Mouse (Mus musculus): ENCODE data around the gene Cox8b. TPM values are rescaled to one million over a fixed set of nuclear protein-coding genes. Genes with fewer than 3 reads are reported as not detected.

Gene Cox8b
- 111 and 188 TPM in 2 replicates for polyA plus RNA-seq (2012; rRNA removed)

GRCm38 (mm10) chr7:140900220-140900619, at the start of gene Cox8b:
Gene Cox8b (minus strand): TSS chr7:140900446.
- WGBS, result 58% methylated on average over 10 of the region's 10 CpGs
- peaks cover 2% of the 10 kb centered on the region; the same call in 1 of the 2 replicates for H3K4me1 ChIP-seq (ENCODE audit: control insufficient read depth, insufficient read depth, low read length)
- no peak for DNase-seq
- no peaks in the 10 kb centered on the region for H3K27me3 ChIP-seq (replicated peaks; ENCODE audit: control insufficient read depth, insufficient read depth, low read length)
- H3K4me3 ChIP-seq (ENCODE audit: insufficient read depth, low read depth, low read length), result no peak within 1 kb of the TSS
- TF ChIP-seq POLR2A (IDR thresholded peaks at IDR 0.05; ENCODE audit: low read depth, low read length) (no peak), CTCF (conservative IDR thresholded peaks at IDR 0.05; ENCODE audit: insufficient read depth, insufficient read length, low read depth, low read length) (no peak)
- H3K36me3 ChIP-seq (ENCODE audit: control insufficient read depth, insufficient read depth, low read length), result no peaks in the 10 kb centered on the region
- H3K27ac ChIP-seq (ENCODE audit: insufficient read depth, low read depth, low read length), result no peak within 1 kb of the TSS

DNA sequence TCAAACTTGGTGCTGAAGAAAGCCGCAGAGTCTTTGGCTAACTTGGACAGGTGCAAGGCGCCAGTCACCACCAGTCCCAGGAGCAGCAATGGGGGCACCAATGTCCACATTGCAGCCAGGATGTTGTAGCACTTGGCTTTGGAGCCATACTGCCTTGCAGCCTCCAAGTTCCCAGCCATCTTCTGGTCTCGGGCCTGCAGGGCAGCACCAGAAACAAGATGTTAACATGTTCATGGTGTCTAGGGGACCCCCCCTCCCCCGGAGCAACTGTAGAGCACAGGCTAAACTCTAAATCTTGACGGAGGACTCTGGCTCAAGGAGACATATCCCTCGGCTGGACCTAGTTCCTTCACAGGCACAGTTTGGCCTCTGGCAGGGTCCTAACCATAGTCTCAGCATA, 49.0 kb upstream of the Cox8b start:
- TF ChIP-seq CTCF (conservative IDR thresholded peaks at IDR 0.05; ENCODE audit: insufficient read depth, insufficient read length, low read depth, low read length) (no peak), POLR2A (IDR thresholded peaks at IDR 0.05; ENCODE audit: low read depth, low read length) (no peak)
- Histone ChIP-seq H3K27me3 (replicated peaks; ENCODE audit: control insufficient read depth, insufficient read depth, low read length) (no peaks in the 10 kb centered on the region), H3K4me1 (ENCODE audit: control insufficient read depth, insufficient read depth, low read length) (no peaks in the 10 kb centered on the region), H3K36me3 (ENCODE audit: control insufficient read depth, insufficient read depth, low read length) (no peaks in the 10 kb centered on the region), H3K4me3 (ENCODE audit: insufficient read depth, low read depth, low read length) (no peak overlapping the region), H3K27ac (ENCODE audit: insufficient read depth, low read depth, low read length) (no peak overlapping the region)
- WGBS, result 92% methylated on average over 6 of the region's 6 CpGs
- DNase-seq, result no peak

GRCm38 (mm10) chr7:140948161-140948560, 47.9 kb upstream of the Cox8b start:
- TF ChIP-seq CTCF (conservative IDR thresholded peaks at IDR 0.05; ENCODE audit: insufficient read depth, insufficient read length, low read depth, low read length) (no peak), POLR2A (IDR thresholded peaks at IDR 0.05; ENCODE audit: low read depth, low read length) (no peak)
- Histone ChIP-seq H3K4me1 (ENCODE audit: control insufficient read depth, insufficient read depth, low read length) (no peaks in the 10 kb centered on the region), H3K36me3 (ENCODE audit: control insufficient read depth, insufficient read depth, low read length) (no peaks in the 10 kb centered on the region), H3K4me3 (ENCODE audit: insufficient read depth, low read depth, low read length) (no peak overlapping the region), H3K27ac (ENCODE audit: insufficient read depth, low read depth, low read length) (no peak overlapping the region), H3K27me3 (replicated peaks; ENCODE audit: control insufficient read depth, insufficient read depth, low read length) (no peaks in the 10 kb centered on the region)
- 62% methylated on average over 8 of the region's 8 CpGs for WGBS
- peak; percentile 46 for DNase-seq

GRCm38 (mm10) chr7:140946980-140947379, 46.7 kb upstream of the Cox8b start:
- no peaks in the 10 kb centered on the region; the same call in 1 of the 2 replicates for H3K4me1 ChIP-seq (ENCODE audit: control insufficient read depth, insufficient read depth, low read length)
- peak overlapping the region; percentile 4 for H3K27ac ChIP-seq (ENCODE audit: insufficient read depth, low read depth, low read length)
- TF ChIP-seq CTCF (conservative IDR thresholded peaks at IDR 0.05; ENCODE audit: insufficient read depth, insufficient read length, low read depth, low read length) (no peak), POLR2A (IDR thresholded peaks at IDR 0.05; ENCODE audit: low read depth, low read length) (no peak)
- no peaks in the 10 kb centered on the region for H3K36me3 ChIP-seq (ENCODE audit: control insufficient read depth, insufficient read depth, low read length)
- H3K4me3 ChIP-seq (ENCODE audit: insufficient read depth, low read depth, low read length), result no peak overlapping the region
- no peak for DNase-seq
- H3K27me3 ChIP-seq (replicated peaks; ENCODE audit: control insufficient read depth, insufficient read depth, low read length), result no peaks in the 10 kb centered on the region
- 68% methylated on average over 7 of the region's 7 CpGs for WGBS

DNA sequence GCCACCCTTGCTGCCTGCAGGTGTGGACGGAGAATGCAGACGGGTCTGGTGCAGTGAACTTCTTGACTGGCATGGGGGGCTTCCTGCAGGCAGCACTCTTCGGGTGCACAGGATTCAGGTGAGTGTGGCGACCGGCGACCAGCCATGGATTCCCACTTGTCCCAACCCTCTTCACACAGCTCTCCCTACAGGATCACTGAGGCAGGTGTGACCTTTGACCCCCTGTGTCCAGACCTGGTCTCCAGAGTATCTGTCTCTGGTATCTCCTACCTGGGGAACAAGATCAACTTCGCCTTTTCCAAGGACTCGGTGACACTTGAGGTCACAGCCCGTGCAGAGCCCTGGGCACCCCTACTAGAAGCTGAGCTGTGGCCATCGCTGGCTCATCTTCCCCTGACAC, 46.1 kb upstream of the Cox8b start:
- Histone ChIP-seq H3K27ac (ENCODE audit: insufficient read depth, low read depth, low read length) (no peak overlapping the region; the same call in 1 of the 2 replicates), H3K36me3 (ENCODE audit: control insufficient read depth, insufficient read depth, low read length) (no peaks in the 10 kb centered on the region), H3K4me1 (ENCODE audit: control insufficient read depth, insufficient read depth, low read length) (no peaks in the 10 kb centered on the region; the same call in 1 of the 2 replicates), H3K4me3 (ENCODE audit: insufficient read depth, low read depth, low read length) (no peak overlapping the region), H3K27me3 (replicated peaks; ENCODE audit: control insufficient read depth, insufficient read depth, low read length) (no peaks in the 10 kb centered on the region)
- WGBS, result 90% methylated on average over 10 of the region's 10 CpGs
- no peak for DNase-seq
- TF ChIP-seq POLR2A (IDR thresholded peaks at IDR 0.05; ENCODE audit: low read depth, low read length), result no peak
- TF ChIP-seq CTCF (conservative IDR thresholded peaks at IDR 0.05; ENCODE audit: insufficient read depth, insufficient read length, low read depth, low read length), result no peak

DNA sequence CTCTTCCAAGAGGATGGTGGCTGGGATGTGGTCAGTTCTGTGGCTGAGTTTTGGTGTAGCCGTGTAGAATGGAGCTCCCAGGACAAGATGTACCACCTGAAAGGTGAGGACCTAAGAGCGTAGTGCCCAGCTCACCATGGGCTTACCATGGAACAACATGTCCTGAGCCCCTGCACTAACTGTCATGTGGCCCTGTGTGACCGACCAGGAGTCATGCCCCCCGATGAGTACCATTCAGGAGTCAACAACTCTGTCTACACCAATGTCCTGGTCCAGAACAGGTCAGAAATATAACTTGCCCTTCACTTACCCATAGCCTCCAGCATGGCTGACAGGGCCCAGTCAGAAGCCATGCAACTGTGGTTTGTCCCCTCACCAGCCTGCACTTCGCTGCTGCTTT, 45.0 kb upstream of the Cox8b start:
- Histone ChIP-seq H3K36me3 (ENCODE audit: control insufficient read depth, insufficient read depth, low read length) (no peaks in the 10 kb centered on the region), H3K4me1 (ENCODE audit: control insufficient read depth, insufficient read depth, low read length) (no peaks in the 10 kb centered on the region; the same call in 1 of the 2 replicates), H3K27me3 (replicated peaks; ENCODE audit: control insufficient read depth, insufficient read depth, low read length) (no peaks in the 10 kb centered on the region), H3K4me3 (ENCODE audit: insufficient read depth, low read depth, low read length) (no peak overlapping the region), H3K27ac (ENCODE audit: insufficient read depth, low read depth, low read length) (no peak overlapping the region)
- WGBS, result 97% methylated on average over 5 of the region's 5 CpGs
- no peak for TF ChIP-seq POLR2A (IDR thresholded peaks at IDR 0.05; ENCODE audit: low read depth, low read length)
- DNase-seq, result no peak

DNA sequence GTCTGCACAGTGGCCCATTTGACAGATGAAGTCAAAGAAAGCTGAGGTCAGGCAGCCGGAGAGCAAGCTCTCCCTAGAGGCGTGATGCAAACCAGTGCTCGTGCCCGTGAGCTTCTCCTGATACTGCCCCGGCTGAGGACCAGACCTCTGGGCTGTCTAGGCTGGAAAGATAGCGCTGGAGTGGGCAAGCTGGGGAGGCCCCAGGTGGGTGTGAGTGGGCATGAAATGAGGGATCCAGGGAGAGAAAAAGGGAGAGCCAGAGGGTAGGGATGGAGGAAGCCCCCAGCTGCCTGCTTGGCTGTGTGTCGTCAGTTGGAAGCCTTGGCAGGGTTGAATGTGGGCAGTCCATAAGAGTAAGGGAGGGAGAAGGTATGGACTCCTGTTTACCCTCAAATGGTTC, 44.0 kb upstream of the Cox8b start:
- no peak for DNase-seq
- H3K27me3 ChIP-seq (replicated peaks; ENCODE audit: control insufficient read depth, insufficient read depth, low read length), result no peaks in the 10 kb centered on the region
- TF ChIP-seq CTCF (conservative IDR thresholded peaks at IDR 0.05; ENCODE audit: insufficient read depth, insufficient read length, low read depth, low read length) (no peak), POLR2A (IDR thresholded peaks at IDR 0.05; ENCODE audit: low read depth, low read length) (no peak)
- 94% methylated on average over 7 of the region's 7 CpGs for WGBS
- H3K4me1 ChIP-seq (ENCODE audit: control insufficient read depth, insufficient read depth, low read length), result no peaks in the 10 kb centered on the region; the same call in 1 of the 2 replicates
- no peaks in the 10 kb centered on the region for H3K36me3 ChIP-seq (ENCODE audit: control insufficient read depth, insufficient read depth, low read length)
- no peak overlapping the region for H3K27ac ChIP-seq (ENCODE audit: insufficient read depth, low read depth, low read length)
- H3K4me3 ChIP-seq (ENCODE audit: insufficient read depth, low read depth, low read length), result no peak overlapping the region

Measured in kidney, adult 2 months (tissue).